Comparison of ENCODE assay signal across 9 mouse cellular contexts in the genomic region with DNA sequence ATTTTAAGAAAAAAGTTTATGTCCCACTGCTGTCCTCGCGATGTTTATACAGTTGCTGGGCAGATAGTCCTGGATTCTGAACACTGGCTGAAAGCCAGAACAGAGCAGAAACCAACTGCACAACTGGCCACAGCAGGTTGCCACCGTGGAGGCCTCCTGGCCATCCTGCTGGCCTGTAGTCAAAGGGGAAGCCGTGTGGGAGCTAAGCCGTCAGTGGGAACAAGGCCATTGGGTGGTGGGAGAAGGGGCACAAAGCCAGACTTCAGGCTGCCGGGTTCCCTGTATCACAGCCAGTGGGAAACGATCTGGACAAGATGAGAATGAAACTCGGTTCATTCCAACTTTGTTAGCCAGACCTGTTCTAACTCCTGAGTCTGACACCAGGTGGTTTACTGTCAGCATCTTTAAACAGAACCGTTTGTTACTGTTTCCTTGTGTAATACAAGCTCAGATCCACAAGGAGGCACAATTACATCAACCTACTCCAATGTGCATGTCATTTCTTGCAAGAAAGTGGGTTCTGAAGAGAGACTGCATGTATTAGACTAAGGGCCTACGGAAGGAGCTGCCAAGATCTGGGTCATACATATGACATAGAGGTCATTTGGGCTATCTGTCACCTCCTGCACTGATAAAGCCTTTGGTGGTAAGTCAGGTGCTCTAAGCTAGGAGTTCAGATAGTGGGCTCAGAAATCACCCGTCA. TPM values are rescaled to one million over a fixed set of nuclear protein-coding genes. Genes with fewer than 3 reads are reported as not detected.
A peak's percentile ranks its signal among the peaks of the same experiment; 100 is the strongest.
DNase-seq lines count a peak whose midpoint lies in the region; ATAC-seq and TF ChIP-seq lines count a peak whose summit lies in the region.
"Had no signal": no experiment of that assay in that cellular context is flagged by ENCODE, and none has a peak within 500 bp of the region (broad histone marks: within the 10 kb centered on the region; RNA-seq: fewer than 3 reads in every experiment).

No protein-coding gene starts in this region.

- no peaks in the 10 kb centered on the region for H3K27me3 ChIP-seq in hindbrain, embryonic 13.5 days
- no peaks in the 10 kb centered on the region for H3K27me3 ChIP-seq in midbrain, embryonic 14.5 days (ENCODE audit: control insufficient read depth, insufficient read depth, low read length)
- H3K27me3 ChIP-seq: limb, embryonic 15.5 days had no signal

- TF ChIP-seq POLR2A in bone marrow macrophage, adult 2 months (IDR thresholded peaks at IDR 0.05; ENCODE audit: borderline replicate concordance, low read depth, low read length), result no peak

- H3K9me3 ChIP-seq in hindbrain, embryonic 13.5 days, result no peaks in the 10 kb centered on the region
- no peaks in the 10 kb centered on the region for H3K9me3 ChIP-seq in midbrain, embryonic 14.5 days (ENCODE audit: control insufficient read depth, low read length)
- H3K9me3 ChIP-seq: limb, embryonic 15.5 days had no signal

- H3K4me2 ChIP-seq in hindbrain, embryonic 13.5 days, result peak overlapping the region; percentile 32
- H3K4me2 ChIP-seq in midbrain, embryonic 14.5 days (ENCODE audit: low read length), result peak overlapping the region; percentile 17; the same call in 1 of the 2 replicates
- H3K4me2 ChIP-seq: limb, embryonic 15.5 days had no signal

- peak overlapping the region; percentile 10; the same call in 1 of the 2 replicates for H3K4me3 ChIP-seq in bone marrow macrophage, adult 2 months (ENCODE audit: insufficient read depth, low read length)
- no peak overlapping the region for H3K4me3 ChIP-seq in hindbrain, embryonic 13.5 days
- no peak overlapping the region for H3K4me3 ChIP-seq in midbrain, embryonic 14.5 days (replicated peaks; ENCODE audit: low read depth, low read length)
- H3K4me3 ChIP-seq: limb, embryonic 15.5 days had no signal

- ATAC-seq in hindbrain, embryonic 13.5 days (ENCODE audit: low FRiP score), result 0 out of 2 replicates have a peak, but pooled peaks have one; percentile 46
- peak; percentile 31; the same call in 1 of the 2 replicates for ATAC-seq in midbrain, embryonic 14.5 days (ENCODE audit: low FRiP score, low TSS enrichment)

- H3K9ac ChIP-seq in hindbrain, embryonic 13.5 days, result no peak overlapping the region
- no peak overlapping the region for H3K9ac ChIP-seq in midbrain, embryonic 14.5 days (replicated peaks; ENCODE audit: low read length)
- H3K9ac ChIP-seq: limb, embryonic 15.5 days had no signal

- DNase-seq in heart, adult 11 months, result peak; percentile 82
- no peak for DNase-seq in heart, postnatal 4 days
- peak; percentile 66 for DNase-seq in 3T3-L1 (ENCODE audit: low read depth, low spot score)
- peak; percentile 76 for DNase-seq in midbrain, embryonic 14.5 days
- DNase-seq in thymus, postnatal 10 days (ENCODE audit: low spot score in 2 of 2), result no peak
- DNase-seq in testis, postnatal 10 days (ENCODE audit: low spot score), result no peak

- peaks cover 3% of the 10 kb centered on the region; the same call in 1 of the 2 replicates for H3K36me3 ChIP-seq in hindbrain, embryonic 13.5 days
- H3K36me3 ChIP-seq in midbrain, embryonic 14.5 days (ENCODE audit: control insufficient read depth, insufficient read depth, low read length), result no peaks in the 10 kb centered on the region
- H3K36me3 ChIP-seq: limb, embryonic 15.5 days had no signal

- no peak for TF ChIP-seq CTCF in bone marrow macrophage, adult 2 months (IDR thresholded peaks at IDR 0.05; ENCODE audit: low read depth, low read length)

- no peaks in the 10 kb centered on the region for H3K4me1 ChIP-seq in bone marrow macrophage, adult 2 months (ENCODE audit: control insufficient read depth, insufficient read depth, low read length)
- 0 out of 2 replicates have a peak, but pooled peaks cover 5% of the 10 kb centered on the region for H3K4me1 ChIP-seq in hindbrain, embryonic 13.5 days (replicated peaks)
- no peaks in the 10 kb centered on the region for H3K4me1 ChIP-seq in midbrain, embryonic 14.5 days (ENCODE audit: control insufficient read depth, insufficient read depth, low read length)

- H3K27ac ChIP-seq in bone marrow macrophage, adult 2 months (ENCODE audit: insufficient read depth, low read depth, low read length), result no peak overlapping the region
- no peak overlapping the region for H3K27ac ChIP-seq in hindbrain, embryonic 13.5 days
- no peak overlapping the region for H3K27ac ChIP-seq in midbrain, embryonic 14.5 days (replicated peaks; ENCODE audit: low read depth, low read length)
- H3K27ac ChIP-seq: limb, embryonic 15.5 days had no signal

- WGBS in hindbrain, embryonic 13.5 days, result 54% methylated on average over 11 of the region's 11 CpGs
- 58% methylated on average over 11 of the region's 11 CpGs for WGBS in midbrain, embryonic 14.5 days

RNA-seq across cellular contexts. Expression of gene Lrrc9, which starts 19.7 kb away (rescaled TPM):
- 1 to 10 TPM; 1.0 to 1.2 TPM for total RNA-seq in heart, postnatal 4 days (2021)
- not detected in 2 replicates for polyA plus RNA-seq in bone marrow macrophage, adult 2 months (2012; ENCODE audit: insufficient read depth, insufficient read length, missing spikeins)
- 3.6 and 4.1 TPM in 2 replicates for polyA plus RNA-seq in hindbrain, embryonic 13.5 days (2015; fragmentation: Nextera tagmentation; extraction: Ambion mirVana)
- polyA plus RNA-seq in midbrain, embryonic 14.5 days (2014; fragmentation: Nextera tagmentation; extraction: Ambion mirVana), result 5.0 TPM in 2 replicates

RNA-seq across cellular contexts. Expression of gene Rtn1, which starts 52.5 kb away (rescaled TPM):
- 1 to 10 TPM; 7.3 to 9.7 TPM for total RNA-seq in heart, postnatal 4 days (2021)
- polyA plus RNA-seq in bone marrow macrophage, adult 2 months (2012; ENCODE audit: insufficient read depth, insufficient read length, missing spikeins), result 1.6 and 3.6 TPM in 2 replicates
- 2,446 and 2,546 TPM in 2 replicates for polyA plus RNA-seq in hindbrain, embryonic 13.5 days (2015; fragmentation: Nextera tagmentation; extraction: Ambion mirVana)
- polyA plus RNA-seq in midbrain, embryonic 14.5 days (2014; fragmentation: Nextera tagmentation; extraction: Ambion mirVana), result 2,477 and 2,923 TPM in 2 replicates

Comparison
In these comparisons a context has a peak if more than half of its experiments do, and no peak if none do; other contexts are left out.
1. DNase-seq: peak in heart, adult 11 months (single experiment), 3T3-L1 (single experiment) and midbrain, embryonic 14.5 days (single experiment); none in heart, postnatal 4 days (single experiment), thymus, postnatal 10 days (0 of 2) and testis, postnatal 10 days (single experiment).
2. RNA of gene Rtn1, which starts 52.5 kb away (polyA plus RNA-seq): 2,477 to 2,923 TPM in midbrain, embryonic 14.5 days and 2,446 to 2,546 TPM in hindbrain, embryonic 13.5 days; 1.6 to 3.6 TPM in bone marrow macrophage, adult 2 months; every median in the first group is over 100 times any median in the second.